ENCODE assay signal across 16 mouse cellular contexts in the genomic region with DNA sequence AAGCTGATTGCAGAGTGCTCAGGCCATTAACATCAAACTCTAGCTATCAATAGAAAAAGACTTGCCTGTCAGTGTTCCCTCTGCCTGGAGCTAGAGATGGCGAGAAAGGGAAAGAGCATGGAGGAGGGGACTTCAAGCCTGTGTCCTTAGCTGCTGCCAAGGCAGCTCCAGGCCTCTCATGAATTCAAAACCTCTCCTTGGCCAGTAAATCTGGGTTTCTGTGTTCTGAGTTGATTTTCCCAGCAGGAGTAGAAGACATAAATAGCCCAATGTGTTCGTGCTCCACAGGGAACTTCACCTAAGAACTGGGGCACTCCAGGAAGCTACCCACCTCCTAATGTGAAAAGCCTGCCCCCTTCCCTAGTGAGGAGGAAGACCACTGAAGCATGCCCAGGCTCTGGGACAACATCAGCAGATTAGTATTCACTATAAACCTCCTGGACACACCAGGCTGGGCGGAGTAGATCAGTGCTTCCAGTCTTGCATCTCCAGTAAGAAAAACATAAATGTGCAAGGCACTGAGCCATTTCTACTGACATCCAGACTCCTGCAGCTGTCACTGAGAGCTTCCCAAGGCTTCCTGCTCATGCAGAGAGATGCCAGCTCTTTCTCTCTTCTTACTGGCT.
DNase-seq lines count a peak whose midpoint lies in the region; ATAC-seq and TF ChIP-seq lines count a peak whose summit lies in the region.
"Had no signal": no experiment of that assay in that cellular context is flagged by ENCODE, and none has a peak within 500 bp of the region (broad histone marks: within the 10 kb centered on the region; RNA-seq: fewer than 3 reads in every experiment).

No protein-coding gene starts in this region.

- peak; percentile 1 for DNase-seq in heart, adult 8-10 months (ENCODE audit: low spot score)
- peak; percentile 20 for DNase-seq in brain, embryonic 14.5 days (ENCODE audit: low read depth)
- DNase-seq in cerebellum, postnatal 14 days = peak; percentile 21 to 66
- peak; percentile 7 to 24 for DNase-seq in left cerebral cortex, adult 9 months (ENCODE audit: low spot score in 2 of 2)
- DNase-seq in c-Kit-positive CD71-positive TER-119-positive erythroid progenitor cells, embryonic 14.5 days (ENCODE audit: low spot score) = no peak
- no peak for DNase-seq in liver, postnatal 0 days
- DNase-seq in spleen, postnatal 4 days (ENCODE audit: low spot score in 2 of 2) = no peak
- DNase-seq: B cell, adult 2 months; kidney, adult 8-10 months; thymus, postnatal 14 days had no signal

- no peak for TF ChIP-seq CTCF in brain, embryonic 14.5 days (IDR thresholded peaks at IDR 0.05; ENCODE audit: borderline replicate concordance, extremely low read depth, insufficient read depth, insufficient read length)
- no peak for TF ChIP-seq CTCF in liver, postnatal 0 days (IDR thresholded peaks at IDR 0.05; ENCODE audit: low read depth)

- no peak overlapping the region for H3K27ac ChIP-seq in heart, embryonic 12.5 days (ENCODE audit: poor library complexity, severe bottlenecking)
- no peak overlapping the region for H3K27ac ChIP-seq in liver, postnatal 0 days (ENCODE audit: low read depth)
- H3K27ac ChIP-seq: embryonic facial prominence, embryonic 10.5 days; forebrain, embryonic 10.5 days; hindbrain, embryonic 12.5 days; limb, embryonic 10.5 days had no signal

- TF ChIP-seq EP300 in liver, postnatal 0 days (IDR thresholded peaks at IDR 0.05; ENCODE audit: low read depth) = no peak

- H3K4me1 ChIP-seq in heart, embryonic 12.5 days (replicated peaks) = no peaks in the 10 kb centered on the region
- no peaks in the 10 kb centered on the region for H3K4me1 ChIP-seq in liver, postnatal 0 days (ENCODE audit: insufficient read depth)
- H3K4me1 ChIP-seq: embryonic facial prominence, embryonic 10.5 days; forebrain, embryonic 10.5 days; hindbrain, embryonic 12.5 days; limb, embryonic 10.5 days had no signal

- no peak for ATAC-seq in heart, embryonic 12.5 days (ENCODE audit: insufficient number of reproducible peaks, low FRiP score)
- ATAC-seq in liver, postnatal 0 days = no peak
- ATAC-seq: activated CD4-positive, CD25-positive, alpha-beta regulatory T cell, adult 4 months had no signal

- no peaks in the 10 kb centered on the region for H3K27me3 ChIP-seq in heart, embryonic 12.5 days (replicated peaks)
- no peaks in the 10 kb centered on the region for H3K27me3 ChIP-seq in liver, postnatal 0 days (ENCODE audit: insufficient read depth, low read length)
- H3K27me3 ChIP-seq: hindbrain, embryonic 12.5 days had no signal

- WGBS in heart, embryonic 12.5 days = 44% methylated on average over 3 of the region's 3 CpGs
- WGBS in liver, postnatal 0 days (ENCODE audit: insufficient replicate concordance) = 40% methylated on average over 3 of the region's 3 CpGs

- no peak overlapping the region for H3K4me2 ChIP-seq in heart, embryonic 12.5 days
- no peak overlapping the region for H3K4me2 ChIP-seq in liver, postnatal 0 days (ENCODE audit: low read depth, low read length)
- H3K4me2 ChIP-seq: hindbrain, embryonic 12.5 days had no signal

- H3K9ac ChIP-seq in heart, embryonic 12.5 days = no peak overlapping the region
- H3K9ac ChIP-seq in liver, postnatal 0 days (replicated peaks) = no peak overlapping the region
- H3K9ac ChIP-seq: hindbrain, embryonic 12.5 days had no signal

- no peaks in the 10 kb centered on the region for H3K36me3 ChIP-seq in heart, embryonic 12.5 days
- no peaks in the 10 kb centered on the region for H3K36me3 ChIP-seq in liver, postnatal 0 days (replicated peaks; ENCODE audit: insufficient read depth, low read length)
- H3K36me3 ChIP-seq: embryonic facial prominence, embryonic 10.5 days; forebrain, embryonic 10.5 days; hindbrain, embryonic 12.5 days; limb, embryonic 10.5 days had no signal

- no peak for TF ChIP-seq POLR2A in brain, embryonic 14.5 days (IDR thresholded peaks at IDR 0.05; ENCODE audit: borderline replicate concordance, extremely low read depth, insufficient read depth, insufficient read length, poor library complexity, severe bottlenecking)

- H3K4me3 ChIP-seq in heart, embryonic 12.5 days = no peak overlapping the region
- no peak overlapping the region for H3K4me3 ChIP-seq in liver, postnatal 0 days (ENCODE audit: low read depth, low read length)
- H3K4me3 ChIP-seq: embryonic facial prominence, embryonic 10.5 days; forebrain, embryonic 10.5 days; hindbrain, embryonic 12.5 days; limb, embryonic 10.5 days had no signal

- H3K9me3 ChIP-seq in heart, embryonic 12.5 days (replicated peaks) = no peaks in the 10 kb centered on the region
- H3K9me3 ChIP-seq in liver, postnatal 0 days (ENCODE audit: low read length) = no peaks in the 10 kb centered on the region
- H3K9me3 ChIP-seq: embryonic facial prominence, embryonic 10.5 days; forebrain, embryonic 10.5 days; hindbrain, embryonic 12.5 days; limb, embryonic 10.5 days had no signal

Comparison
In these comparisons a context has a peak if more than half of its experiments do, and no peak if none do; other contexts are left out.
1. DNase-seq: peak in heart, adult 8-10 months (single experiment), brain, embryonic 14.5 days (single experiment), cerebellum, postnatal 14 days (2 of 2) and left cerebral cortex, adult 9 months (2 of 2); none in c-Kit-positive CD71-positive TER-119-positive erythroid progenitor cells, embryonic 14.5 days (single experiment), liver, postnatal 0 days (single experiment) and spleen, postnatal 4 days (0 of 2).